Mouse (Mus musculus): Measurements from ENCODE around the gene Gpr156. TPM values are rescaled to one million over a fixed set of nuclear protein-coding genes. Genes with fewer than 3 reads are reported as not detected.

Gene Gpr156
- polyA plus RNA-seq, 1 experiment from 2014 or later = 0.61 TPM

DNA sequence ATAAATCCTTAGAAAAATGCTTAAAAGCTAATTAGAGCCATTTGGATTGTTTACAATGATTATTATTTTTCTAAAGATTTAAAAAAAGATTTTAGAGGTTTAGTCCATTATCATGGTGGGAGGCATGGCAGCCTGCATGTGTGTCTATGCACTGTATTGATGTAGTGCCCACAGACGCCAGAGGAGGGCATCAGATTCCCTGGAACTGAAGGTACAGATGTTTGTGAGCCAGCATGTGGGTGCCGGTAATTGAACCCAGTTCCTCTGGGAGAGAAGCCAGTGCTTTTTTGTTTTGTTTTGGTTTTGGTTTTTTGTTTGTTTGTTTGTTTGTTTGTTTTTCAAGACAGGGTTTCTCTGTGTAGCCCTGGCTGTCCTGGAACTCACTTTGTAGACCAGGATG lies 13.3 kb downstream of the Gpr156 start:
- H3K4me1 ChIP-seq (replicated peaks; ENCODE audit: control insufficient read depth, insufficient read depth, low read length) = no peaks in the 10 kb centered on the region
- no peaks in the 10 kb centered on the region for H3K27me3 ChIP-seq (replicated peaks; ENCODE audit: control insufficient read depth, insufficient read depth, low read length)
- no peak for ATAC-seq (replicated peaks; ENCODE audit: low FRiP score, low TSS enrichment, low read depth)
- no peak overlapping the region for H3K4me2 ChIP-seq (ENCODE audit: low read length)
- H3K9ac ChIP-seq (ENCODE audit: low read length) = no peak overlapping the region
- H3K27ac ChIP-seq (ENCODE audit: low read depth) = no peak overlapping the region
- no peaks in the 10 kb centered on the region for H3K9me3 ChIP-seq (ENCODE audit: control insufficient read depth, low read length)
- H3K36me3 ChIP-seq (ENCODE audit: control insufficient read depth, insufficient read depth, low read length) = no peaks in the 10 kb centered on the region
- DNase-seq (ENCODE audit: low spot score) = no peak
- 91% methylated on average over 2 of the region's 2 CpGs for WGBS
- H3K4me3 ChIP-seq (ENCODE audit: low read depth, low read length) = no peak overlapping the region

DNA sequence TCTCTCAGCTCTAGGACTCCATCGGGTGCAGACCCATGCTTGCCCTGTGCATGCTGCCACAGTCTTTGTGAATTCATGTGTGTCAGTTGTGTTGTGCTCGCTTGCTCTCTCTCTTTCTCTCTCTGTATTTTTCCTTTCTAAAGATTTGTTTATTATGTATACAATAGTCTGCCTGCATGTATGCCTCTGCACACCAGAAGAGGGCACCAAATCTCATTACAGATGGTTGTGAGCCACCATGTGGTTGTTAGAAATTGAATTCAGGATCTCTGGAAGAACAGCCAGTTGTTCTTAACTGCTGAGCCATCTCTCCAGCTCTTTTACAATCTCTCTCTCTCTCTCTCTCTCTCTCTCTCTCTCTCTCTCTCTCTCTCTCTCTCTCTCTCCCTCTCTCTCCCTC lies 18.6 kb downstream of the Gpr156 start:
- DNase-seq (ENCODE audit: low spot score) (no peak), ATAC-seq (replicated peaks; ENCODE audit: low FRiP score, low TSS enrichment, low read depth) (no peak)
- Histone ChIP-seq H3K4me1 (replicated peaks; ENCODE audit: control insufficient read depth, insufficient read depth, low read length) (no peaks in the 10 kb centered on the region), H3K4me2 (ENCODE audit: low read length) (no peak overlapping the region), H3K9me3 (ENCODE audit: control insufficient read depth, low read length) (no peaks in the 10 kb centered on the region), H3K36me3 (ENCODE audit: control insufficient read depth, insufficient read depth, low read length) (no peaks in the 10 kb centered on the region), H3K9ac (ENCODE audit: low read length) (no peak overlapping the region), H3K4me3 (ENCODE audit: low read depth, low read length) (no peak overlapping the region), H3K27me3 (replicated peaks; ENCODE audit: control insufficient read depth, insufficient read depth, low read length) (no peaks in the 10 kb centered on the region), H3K27ac (ENCODE audit: low read depth) (no peak overlapping the region)
- 86% methylated on average over 2 of the region's 2 CpGs for WGBS

DNA sequence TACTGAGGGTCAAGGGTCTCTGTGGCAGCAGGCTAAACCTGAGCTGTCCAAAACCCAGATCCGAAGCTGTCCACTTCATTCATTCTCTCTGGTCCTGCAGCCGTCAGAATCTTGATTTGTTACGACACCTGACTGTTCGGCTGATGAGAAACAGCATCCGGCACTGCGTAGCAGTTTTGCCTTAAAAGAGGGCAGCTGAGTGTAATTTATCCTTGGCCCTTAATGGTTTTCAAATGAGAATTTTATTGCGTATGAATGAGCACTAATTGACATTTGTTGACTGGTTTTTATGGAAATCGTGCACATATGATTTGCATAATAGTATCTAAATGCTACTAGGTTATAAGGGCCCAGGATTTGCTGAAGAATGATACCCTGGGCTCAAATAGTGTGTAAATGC lies 21.0 kb downstream of the Gpr156 start:
- DNase-seq (ENCODE audit: low spot score) (no peak), ATAC-seq (replicated peaks; ENCODE audit: low FRiP score, low TSS enrichment, low read depth) (no peak)
- Histone ChIP-seq H3K36me3 (ENCODE audit: control insufficient read depth, insufficient read depth, low read length) (no peaks in the 10 kb centered on the region), H3K4me1 (replicated peaks; ENCODE audit: control insufficient read depth, insufficient read depth, low read length) (no peaks in the 10 kb centered on the region), H3K9me3 (ENCODE audit: control insufficient read depth, low read length) (no peaks in the 10 kb centered on the region), H3K4me3 (ENCODE audit: low read depth, low read length) (no peak overlapping the region), H3K27ac (ENCODE audit: low read depth) (no peak overlapping the region), H3K9ac (ENCODE audit: low read length) (no peak overlapping the region), H3K4me2 (ENCODE audit: low read length) (no peak overlapping the region), H3K27me3 (replicated peaks; ENCODE audit: control insufficient read depth, insufficient read depth, low read length) (no peaks in the 10 kb centered on the region)
- 54% methylated on average over 8 of the region's 8 CpGs for WGBS

DNA sequence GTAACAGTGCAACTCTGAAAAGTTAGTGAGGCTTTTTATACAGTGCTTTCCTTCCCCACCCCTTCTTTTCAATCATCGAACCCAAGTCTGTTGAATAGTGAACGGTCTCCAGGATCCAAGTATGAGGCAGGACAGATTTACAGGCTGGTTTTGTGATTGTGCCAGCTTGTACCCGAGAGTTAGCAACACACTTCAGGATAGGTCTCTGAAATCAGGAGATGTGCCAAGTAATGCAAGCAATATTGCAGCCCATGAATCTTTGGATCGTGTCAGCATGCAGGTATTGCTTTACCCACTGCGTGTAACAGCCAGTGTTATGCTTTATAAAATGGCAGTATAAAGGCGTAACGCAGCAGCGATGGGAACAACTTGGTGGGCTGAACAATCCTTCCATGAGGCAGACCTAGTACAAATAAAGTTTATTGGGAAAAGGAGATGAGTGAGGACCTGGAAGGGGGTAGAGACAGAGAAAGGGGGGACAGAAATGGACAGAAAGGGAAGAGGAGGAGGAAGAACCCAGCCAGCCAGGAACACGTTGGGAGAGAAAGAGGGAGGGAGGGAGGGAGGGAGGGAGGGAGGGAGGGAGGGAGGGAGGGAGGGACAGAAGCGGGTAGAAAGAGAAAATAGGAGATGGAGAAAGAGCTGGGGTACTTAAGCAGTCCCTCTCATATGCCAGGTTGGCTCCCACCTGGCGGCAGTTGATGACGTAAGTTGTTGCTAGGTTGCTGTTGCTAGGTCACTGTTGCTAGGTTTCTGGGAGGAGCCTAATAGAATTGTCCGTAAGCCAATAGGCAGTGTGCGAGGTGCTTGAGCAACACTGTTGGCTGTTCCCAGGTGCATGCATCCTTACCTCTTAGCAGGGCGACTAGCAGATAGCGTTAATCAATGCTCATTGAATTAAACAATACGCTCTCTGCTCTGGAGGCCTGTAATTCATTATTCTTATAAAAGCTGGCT lies 22.1 kb downstream of the Gpr156 start:
- no peaks in the 10 kb centered on the region for H3K36me3 ChIP-seq (ENCODE audit: control insufficient read depth, insufficient read depth, low read length)
- DNase-seq (ENCODE audit: low spot score) (peak; percentile 69), ATAC-seq (replicated peaks; ENCODE audit: low FRiP score, low TSS enrichment, low read depth) (peak; percentile 81)
- no peak overlapping the region for H3K4me3 ChIP-seq (ENCODE audit: low read depth, low read length)
- H3K9me3 ChIP-seq (ENCODE audit: control insufficient read depth, low read length) = no peaks in the 10 kb centered on the region
- no peak overlapping the region for H3K9ac ChIP-seq (ENCODE audit: low read length)
- 54% methylated on average over 16 of the region's 17 CpGs for WGBS
- H3K27me3 ChIP-seq (replicated peaks; ENCODE audit: control insufficient read depth, insufficient read depth, low read length) = no peaks in the 10 kb centered on the region
- no peaks in the 10 kb centered on the region for H3K4me1 ChIP-seq (replicated peaks; ENCODE audit: control insufficient read depth, insufficient read depth, low read length)
- H3K4me2 ChIP-seq (ENCODE audit: low read length) = no peak overlapping the region
- H3K27ac ChIP-seq (ENCODE audit: low read depth) = no peak overlapping the region

DNA sequence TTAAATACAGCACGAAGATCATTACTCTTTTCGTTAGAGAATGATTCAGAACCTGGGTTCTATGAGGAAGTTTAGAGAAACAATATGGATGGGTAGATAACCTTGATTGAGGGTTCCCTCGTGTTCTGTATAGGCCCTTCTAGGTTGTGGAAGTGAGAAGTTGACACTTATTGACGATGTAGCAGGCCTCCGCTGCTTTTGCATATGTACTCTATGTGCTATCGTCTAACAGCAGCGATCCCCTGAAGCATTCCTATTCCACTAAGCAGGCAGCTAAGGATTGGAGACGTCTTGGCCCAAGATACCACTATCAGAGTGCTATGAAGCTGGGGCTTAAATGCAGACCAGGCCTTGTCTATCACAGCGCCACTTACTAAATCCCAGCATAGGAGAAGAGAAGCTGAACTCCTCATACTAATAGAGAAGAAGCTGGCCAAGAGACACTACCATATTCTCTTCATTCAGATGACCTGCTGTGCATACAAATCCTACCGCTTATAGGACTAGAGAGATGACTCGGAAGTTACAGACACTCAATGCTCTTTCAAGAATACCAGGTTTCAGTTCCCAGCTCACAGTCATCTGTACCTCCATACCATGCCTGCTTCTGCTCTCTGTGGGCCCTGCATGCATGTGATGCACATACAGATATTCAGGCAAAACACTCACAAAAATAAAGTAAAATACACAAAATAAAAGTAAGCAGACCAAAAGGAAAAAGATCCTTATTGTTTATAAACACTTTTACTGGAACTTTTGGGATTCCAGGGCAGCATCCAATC lies 23.0 kb downstream of the Gpr156 start:
- no peak for DNase-seq (ENCODE audit: low spot score)
- Histone ChIP-seq H3K4me2 (ENCODE audit: low read length) (no peak overlapping the region), H3K9ac (ENCODE audit: low read length) (no peak overlapping the region), H3K27ac (ENCODE audit: low read depth) (no peak overlapping the region), H3K4me1 (replicated peaks; ENCODE audit: control insufficient read depth, insufficient read depth, low read length) (no peaks in the 10 kb centered on the region), H3K9me3 (ENCODE audit: control insufficient read depth, low read length) (no peaks in the 10 kb centered on the region), H3K36me3 (ENCODE audit: control insufficient read depth, insufficient read depth, low read length) (no peaks in the 10 kb centered on the region), H3K27me3 (replicated peaks; ENCODE audit: control insufficient read depth, insufficient read depth, low read length) (no peaks in the 10 kb centered on the region), H3K4me3 (ENCODE audit: low read depth, low read length) (no peak overlapping the region)
- ATAC-seq (replicated peaks; ENCODE audit: low FRiP score, low TSS enrichment, low read depth) = no peak
- WGBS = 74% methylated on average over 11 of the region's 11 CpGs

DNA sequence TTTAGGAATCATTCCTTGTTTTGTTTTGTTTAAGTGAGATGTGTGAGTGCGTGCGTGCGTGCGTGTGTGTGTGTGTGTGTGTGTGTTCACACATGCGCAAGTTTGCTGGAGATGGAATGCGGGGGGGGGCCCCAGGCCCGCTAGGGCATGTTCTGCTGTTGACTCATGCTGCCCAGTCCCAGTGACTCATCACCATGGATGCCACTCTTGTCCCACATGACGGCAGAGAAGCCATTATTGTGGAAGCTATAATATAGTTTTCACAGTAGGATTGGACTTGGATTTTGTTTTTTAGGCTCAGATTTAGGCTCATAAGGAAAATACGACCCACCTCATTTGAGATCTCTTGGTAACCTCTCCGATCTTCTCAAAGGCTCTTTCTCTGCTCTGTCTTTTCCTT lies 24.0 kb downstream of the Gpr156 start:
- Histone ChIP-seq H3K36me3 (ENCODE audit: control insufficient read depth, insufficient read depth, low read length) (no peaks in the 10 kb centered on the region), H3K27ac (ENCODE audit: low read depth) (no peak overlapping the region), H3K4me2 (ENCODE audit: low read length) (no peak overlapping the region), H3K9ac (ENCODE audit: low read length) (no peak overlapping the region), H3K4me1 (replicated peaks; ENCODE audit: control insufficient read depth, insufficient read depth, low read length) (no peaks in the 10 kb centered on the region), H3K27me3 (replicated peaks; ENCODE audit: control insufficient read depth, insufficient read depth, low read length) (no peaks in the 10 kb centered on the region), H3K4me3 (ENCODE audit: low read depth, low read length) (no peak overlapping the region), H3K9me3 (ENCODE audit: control insufficient read depth, low read length) (no peaks in the 10 kb centered on the region)
- DNase-seq (ENCODE audit: low spot score) (no peak), ATAC-seq (replicated peaks; ENCODE audit: low FRiP score, low TSS enrichment, low read depth) (no peak)
- WGBS = 74% methylated on average over 10 of the region's 10 CpGs

DNA sequence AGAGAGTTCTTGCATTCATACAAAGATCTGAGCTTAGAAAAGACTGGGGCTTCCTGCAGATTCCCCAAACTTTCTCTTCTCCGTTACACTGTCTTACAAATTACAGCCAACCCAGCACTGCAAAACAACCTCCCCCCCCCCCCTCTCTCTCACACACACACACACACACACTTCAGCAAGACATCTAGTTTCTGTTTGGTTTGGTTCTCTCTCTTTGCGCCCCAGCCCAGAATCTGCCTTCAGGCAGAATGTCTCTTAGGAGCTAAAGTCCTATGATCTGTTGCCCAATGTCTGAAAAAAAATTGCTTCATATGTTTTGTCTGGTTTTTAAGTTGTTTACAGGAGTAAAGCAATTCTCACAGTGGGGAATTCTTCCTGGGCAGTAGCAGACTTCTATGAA lies 27.4 kb downstream of the Gpr156 start:
- ATAC-seq (replicated peaks; ENCODE audit: low FRiP score, low TSS enrichment, low read depth) (no peak), DNase-seq (ENCODE audit: low spot score) (no peak)
- Histone ChIP-seq H3K36me3 (ENCODE audit: control insufficient read depth, insufficient read depth, low read length) (no peaks in the 10 kb centered on the region), H3K9me3 (ENCODE audit: control insufficient read depth, low read length) (no peaks in the 10 kb centered on the region), H3K27ac (ENCODE audit: low read depth) (no peak overlapping the region), H3K4me1 (replicated peaks; ENCODE audit: control insufficient read depth, insufficient read depth, low read length) (no peaks in the 10 kb centered on the region), H3K4me3 (ENCODE audit: low read depth, low read length) (no peak overlapping the region), H3K9ac (ENCODE audit: low read length) (no peak overlapping the region), H3K27me3 (replicated peaks; ENCODE audit: control insufficient read depth, insufficient read depth, low read length) (no peaks in the 10 kb centered on the region), H3K4me2 (ENCODE audit: low read length) (no peak overlapping the region)
- 49% methylated on average over 2 of the region's 2 CpGs for WGBS

DNA sequence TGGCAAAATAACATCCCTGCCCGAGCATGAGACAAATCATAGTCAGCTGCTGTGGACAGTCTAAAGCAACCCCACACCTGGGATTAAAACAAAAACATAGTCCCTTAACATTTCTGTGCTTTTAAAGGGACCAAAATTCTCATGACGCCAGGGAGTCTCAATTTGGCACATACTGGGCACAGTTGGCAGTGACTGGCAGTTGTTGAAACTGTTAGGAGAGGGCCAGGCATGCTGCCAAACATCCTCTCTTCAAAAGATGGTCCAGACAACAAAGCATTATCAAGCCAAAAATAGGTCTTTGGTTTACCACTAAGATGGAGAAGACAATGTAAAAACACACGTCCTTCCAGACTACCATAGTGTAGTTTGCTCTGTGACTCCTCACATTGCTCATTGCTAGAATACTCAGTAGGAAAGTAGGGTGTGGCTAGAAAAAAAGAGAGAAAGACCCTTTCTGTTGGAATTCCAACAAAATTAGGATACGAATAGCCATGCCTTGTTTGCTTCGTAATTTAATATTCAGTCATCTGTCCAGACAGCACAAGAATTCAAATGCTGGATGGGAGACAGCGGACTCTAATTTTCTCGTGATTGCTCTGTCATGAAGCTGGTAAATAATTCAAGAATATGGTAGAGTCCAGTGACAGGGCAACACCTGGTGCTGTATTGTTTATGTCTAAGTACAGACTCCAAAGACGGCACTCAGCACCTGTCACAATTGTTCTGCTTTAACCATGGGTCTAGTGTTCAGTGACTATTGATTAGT lies 28.9 kb downstream of the Gpr156 start:
- no peaks in the 10 kb centered on the region for H3K36me3 ChIP-seq (ENCODE audit: control insufficient read depth, insufficient read depth, low read length)
- no peaks in the 10 kb centered on the region for H3K9me3 ChIP-seq (ENCODE audit: control insufficient read depth, low read length)
- no peaks in the 10 kb centered on the region for H3K27me3 ChIP-seq (replicated peaks; ENCODE audit: control insufficient read depth, insufficient read depth, low read length)
- no peak for DNase-seq (ENCODE audit: low spot score)
- no peak overlapping the region for H3K9ac ChIP-seq (ENCODE audit: low read length)
- H3K4me3 ChIP-seq (ENCODE audit: low read depth, low read length) = no peak overlapping the region
- ATAC-seq (replicated peaks; ENCODE audit: low FRiP score, low TSS enrichment, low read depth) = no peak
- H3K4me2 ChIP-seq (ENCODE audit: low read length) = no peak overlapping the region
- no peak overlapping the region for H3K27ac ChIP-seq (ENCODE audit: low read depth)
- H3K4me1 ChIP-seq (replicated peaks; ENCODE audit: control insufficient read depth, insufficient read depth, low read length) = no peaks in the 10 kb centered on the region
- 72% methylated on average over 8 of the region's 8 CpGs for WGBS
